Mouse (Mus musculus) cerebellum, postnatal 4 days (tissue): Measurements from ENCODE around the gene Slc1a3.
"Not testable (repeated sequence)": the region's sequence is repeated elsewhere in the genome, so short reads cannot be mapped to it uniquely, and the experiment has no call there.

ENCODE experiments used
- DNase-seq, 2 experiments: peaks; one replicate each; pipeline ENCODE4 v3.0.0; 2022; ENCODE audit warnings: low spot score in 2 of 2, mixed read lengths in 1 of 2

Gene Slc1a3

GRCm38 (mm10) chr15:8706613-8707012 lies 4.0 kb downstream of the Slc1a3 start:
- no peak for DNase-seq

GRCm38 (mm10) chr15:8706178-8706577 lies 4.4 kb downstream of the Slc1a3 start:
- DNase-seq: peak in 1 of 2 experiments; percentile 67

GRCm38 (mm10) chr15:8705560-8705959 lies 5.0 kb downstream of the Slc1a3 start:
- DNase-seq: not testable (repeated sequence)

- no peak for DNase-seq
Measured at GRCm38 (mm10) chr15:8697976-8698375, 12.6 kb downstream of the Slc1a3 start.

- no peak for DNase-seq
Measured at GRCm38 (mm10) chr15:8697500-8697899, 13.1 kb downstream of the Slc1a3 start.

GRCm38 (mm10) chr15:8690141-8690540 lies 20.4 kb downstream of the Slc1a3 start:
- not testable (repeated sequence) for DNase-seq

- DNase-seq: no peak
Measured at GRCm38 (mm10) chr15:8686846-8687245, 23.7 kb downstream of the Slc1a3 start.

- no peak for DNase-seq
Measured at GRCm38 (mm10) chr15:8685506-8685905, 25.1 kb downstream of the Slc1a3 start.

- DNase-seq: no peak
Measured at GRCm38 (mm10) chr15:8684263-8684662, 26.3 kb downstream of the Slc1a3 start.

- DNase-seq: no peak
Measured at GRCm38 (mm10) chr15:8682871-8683270, 27.7 kb downstream of the Slc1a3 start.

GRCm38 (mm10) chr15:8682421-8682820 lies 28.1 kb downstream of the Slc1a3 start:
- no peak for DNase-seq

- DNase-seq: no peak
Measured at GRCm38 (mm10) chr15:8681971-8682370, 28.6 kb downstream of the Slc1a3 start.

GRCm38 (mm10) chr15:8681009-8681408 lies 29.6 kb downstream of the Slc1a3 start:
- no peak for DNase-seq

- DNase-seq: no peak
Measured at GRCm38 (mm10) chr15:8676959-8677358, 33.6 kb downstream of the Slc1a3 start.

- DNase-seq: no peak
Measured at GRCm38 (mm10) chr15:8676211-8676691, 34.3 kb downstream of the Slc1a3 start.

- DNase-seq: no peak
Measured at GRCm38 (mm10) chr15:8675616-8676015, 34.9 kb downstream of the Slc1a3 start.

GRCm38 (mm10) chr15:8672532-8672931 lies 38.0 kb downstream of the Slc1a3 start:
- DNase-seq: no peak

GRCm38 (mm10) chr15:8667849-8668522 lies 42.6 kb downstream of the Slc1a3 start:
- no peak for DNase-seq

- DNase-seq: no peak
Measured at GRCm38 (mm10) chr15:8665675-8666350, 44.8 kb downstream of the Slc1a3 start.

GRCm38 (mm10) chr15:8663348-8664099 lies 47.0 kb downstream of the Slc1a3 start:
- DNase-seq: peak in 1 of 2 experiments; percentile 51

GRCm38 (mm10) chr15:8661856-8662255 lies 48.7 kb downstream of the Slc1a3 start:
- no peak for DNase-seq

- DNase-seq: no peak
Measured at GRCm38 (mm10) chr15:8659977-8660376, 50.6 kb downstream of the Slc1a3 start.
